Mouse (Mus musculus): ENCODE results near the gene Ccnd3.

- TF ChIP-seq EP300 (IDR thresholded peaks at IDR 0.05; ENCODE audit: low read depth) = no peak
- TF ChIP-seq CTCF (IDR thresholded peaks at IDR 0.05; ENCODE audit: low read depth) = no peak
Observed at GRCm38 (mm10) chr17:47633999-47634770, 129.3 kb downstream of the Ccnd3 start.
